Mouse (Mus musculus) embryonic fibroblast, embryonic 13.5 days (primary cell): ENCODE data around the gene Mrpl21.

Experiments
- CTCF ChIP-seq: IDR thresholded peaks from 2 replicates; pipeline ENCODE4 v1.5.1; 2011; ENCODE audit warnings: mild to moderate bottlenecking, control low read depth, low read length, moderate library complexity, borderline replicate concordance; ENCODE audit not compliant: insufficient read depth
- POLR2A ChIP-seq: IDR thresholded peaks from 2 replicates; pipeline ENCODE4 v1.6.1; 2011; ENCODE audit warnings: low read depth, mild to moderate bottlenecking, control low read depth, low read length, moderate library complexity

DNA sequence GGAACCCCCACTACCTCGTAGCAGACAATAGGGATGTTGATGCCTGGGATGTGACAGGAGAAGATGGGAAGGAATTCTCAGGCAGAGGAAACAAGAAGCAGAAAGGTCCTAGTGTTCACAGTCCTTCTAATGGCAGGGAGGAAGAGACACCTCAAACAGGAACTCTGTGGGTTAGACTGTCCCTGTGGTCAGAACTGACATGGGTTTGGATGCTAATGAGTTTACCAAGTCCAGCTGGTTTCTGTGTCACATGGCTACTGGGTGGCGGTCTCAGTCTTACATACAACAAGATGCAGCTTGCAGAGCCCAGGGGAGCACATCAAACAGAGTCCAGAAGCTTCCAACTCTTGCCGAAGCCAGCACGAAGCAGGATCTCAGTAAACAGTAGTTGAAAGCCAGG, 21.3 kb downstream of the Mrpl21 start:
- TF ChIP-seq CTCF = no peak
- TF ChIP-seq POLR2A = no peak
